Mouse (Mus musculus) testis, adult 2 months (tissue): ENCODE measurements around the gene Dmrtb1.

Experiments used
- CTCF ChIP-seq: fragments of 200-500 bp; IDR thresholded peaks from 2 replicates; pipeline ENCODE4 v1.5.1; 2012; ENCODE audit warnings: low read depth, mild to moderate bottlenecking, inconsistent platforms, low read length, moderate library complexity; ENCODE audit not compliant: control insufficient read depth, insufficient read depth, insufficient replicate concordance
- POLR2A ChIP-seq: fragments of 200-500 bp; IDR thresholded peaks from 2 replicates; pipeline ENCODE4 v1.6.1; 2012; ENCODE audit warnings: low read depth, mild to moderate bottlenecking, inconsistent platforms, low read length, moderate library complexity; ENCODE audit not compliant: control insufficient read depth

DNA sequence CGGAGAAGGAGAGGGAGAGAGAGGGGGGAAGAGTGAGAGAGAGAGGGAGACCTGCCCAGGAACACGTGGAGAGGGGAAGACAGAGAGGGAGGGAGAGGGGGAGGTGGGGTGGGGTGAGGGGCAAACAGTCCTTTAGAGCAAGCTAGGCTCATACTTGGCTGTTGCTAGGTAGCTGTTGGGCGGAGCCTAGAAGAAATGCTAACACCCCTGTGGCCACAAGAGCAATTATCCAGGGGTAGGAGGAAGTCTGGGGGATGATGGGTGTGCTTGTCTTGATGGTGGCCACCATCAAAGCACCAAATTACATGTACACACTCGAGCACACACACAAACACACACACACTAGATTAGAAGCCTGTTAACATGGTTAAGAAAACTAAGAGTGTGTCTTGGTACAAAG, 48.6 kb upstream of the Dmrtb1 start:
- TF ChIP-seq POLR2A (no peak), CTCF (no peak)
